ENCODE assay signal across 26 mouse cellular contexts in the genomic region with DNA sequence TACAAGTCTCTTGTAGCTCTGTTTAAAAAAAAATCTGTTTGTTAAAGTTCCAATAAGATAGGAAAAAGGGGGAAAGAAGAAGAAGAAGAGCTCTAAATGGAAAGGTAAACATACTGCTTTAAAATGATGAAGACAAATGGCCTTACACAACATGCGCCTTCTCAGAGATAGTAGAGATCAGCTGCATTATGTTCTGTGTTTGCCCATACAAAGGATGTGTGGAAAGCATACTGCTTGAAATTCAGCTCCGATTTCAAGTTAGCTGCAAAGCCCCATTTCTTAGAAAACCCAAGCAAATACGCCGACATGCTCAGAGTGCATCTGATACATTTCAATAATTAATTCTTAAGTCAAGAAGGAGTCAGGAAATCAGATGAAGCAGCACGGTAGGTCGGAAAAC.
DNase-seq lines count a peak whose midpoint lies in the region; ATAC-seq and TF ChIP-seq lines count a peak whose summit lies in the region.
"Had no signal": no experiment of that assay in that cellular context is flagged by ENCODE, and none has a peak within 500 bp of the region (broad histone marks: within the 10 kb centered on the region; RNA-seq: fewer than 3 reads in every experiment).

No protein-coding gene starts in this region.

- no peak for TF ChIP-seq CTCF in brain, embryonic 14.5 days (IDR thresholded peaks at IDR 0.05; ENCODE audit: borderline replicate concordance, extremely low read depth, insufficient read depth, insufficient read length)
- TF ChIP-seq CTCF in olfactory bulb, adult 2 months (IDR thresholded peaks at IDR 0.05; ENCODE audit: insufficient read depth, low read depth, low read length): no peak

- H3K27me3 ChIP-seq in hindbrain, embryonic 16.5 days (replicated peaks; ENCODE audit: control insufficient read depth, insufficient read depth, low read length): no peaks in the 10 kb centered on the region
- H3K27me3 ChIP-seq in hindbrain, embryonic 13.5 days: no peaks in the 10 kb centered on the region
- H3K27me3 ChIP-seq: CH12.LX; forebrain, embryonic 13.5 days; heart, embryonic 13.5 days; intestine, embryonic 15.5 days; Patski had no signal

- H3K9me3 ChIP-seq in hindbrain, embryonic 16.5 days (ENCODE audit: control insufficient read depth, low read length): no peaks in the 10 kb centered on the region
- no peaks in the 10 kb centered on the region for H3K9me3 ChIP-seq in hindbrain, embryonic 13.5 days
- H3K9me3 ChIP-seq: forebrain, embryonic 10.5 days; forebrain, embryonic 13.5 days; G1E; heart, embryonic 10.5 days; heart, embryonic 13.5 days; intestine, embryonic 15.5 days had no signal

- ATAC-seq in frontal cortex, adult (ENCODE audit: low TSS enrichment): 0 out of 2 replicates have a peak, but pooled peaks have one; percentile 55
- ATAC-seq in hindbrain, embryonic 16.5 days: peak; percentile 63; the same call in 1 of the 2 replicates
- no peak for ATAC-seq in hindbrain, embryonic 13.5 days (ENCODE audit: low FRiP score)
- ATAC-seq: forebrain, embryonic 13.5 days; forebrain, embryonic 16.5 days; intestine, embryonic 15.5 days; Patski had no signal

- H3K4me2 ChIP-seq in hindbrain, embryonic 16.5 days (ENCODE audit: low read length): no peak overlapping the region
- no peak overlapping the region for H3K4me2 ChIP-seq in hindbrain, embryonic 13.5 days
- H3K4me2 ChIP-seq: forebrain, embryonic 13.5 days; heart, embryonic 13.5 days; intestine, embryonic 15.5 days had no signal

- no peak for TF ChIP-seq POLR2A in brain, embryonic 14.5 days (IDR thresholded peaks at IDR 0.05; ENCODE audit: borderline replicate concordance, extremely low read depth, insufficient read depth, insufficient read length, poor library complexity, severe bottlenecking)
- TF ChIP-seq POLR2A in olfactory bulb, adult 2 months (IDR thresholded peaks at IDR 0.05; ENCODE audit: insufficient read depth, low read depth, low read length): no peak

- no peaks in the 10 kb centered on the region for H3K36me3 ChIP-seq in hindbrain, embryonic 16.5 days (ENCODE audit: control insufficient read depth, insufficient read depth, low read length)
- H3K36me3 ChIP-seq in hindbrain, embryonic 13.5 days: no peaks in the 10 kb centered on the region
- H3K36me3 ChIP-seq: forebrain, embryonic 10.5 days; G1E; heart, embryonic 10.5 days; heart, embryonic 13.5 days; intestine, embryonic 15.5 days had no signal

- 49% methylated on average over 6 of the region's 6 CpGs for WGBS in hindbrain, embryonic 16.5 days
- 63% methylated on average over 6 of the region's 6 CpGs for WGBS in hindbrain, embryonic 13.5 days
- WGBS in olfactory bulb, adult 2 months: 64% methylated on average over 6 of the region's 6 CpGs

- DNase-seq in frontal cortex, postnatal 10 days (ENCODE audit: low spot score in 2 of 2): no peak
- peak; percentile 23 for DNase-seq in brain, embryonic 14.5 days (ENCODE audit: low read depth)
- no peak for DNase-seq in heart, postnatal 36 days
- DNase-seq: adrenal gland, postnatal 10 days; adrenal gland, postnatal 36 days; B cell, adult 2 months; cerebellum, adult 11 months; cerebellum, adult 8-10 months; cerebellum, postnatal 14 days; gastrocnemius, postnatal 25 days; heart, adult 18-20 months; heart, postnatal 14 days; kidney, adult 11 months had no signal

- no peak overlapping the region for H3K4me3 ChIP-seq in hindbrain, embryonic 16.5 days (ENCODE audit: low read length)
- H3K4me3 ChIP-seq in hindbrain, embryonic 13.5 days: no peak overlapping the region
- H3K4me3 ChIP-seq in olfactory bulb, adult 2 months (ENCODE audit: insufficient read depth, low read depth, low read length): no peak overlapping the region
- H3K4me3 ChIP-seq: forebrain, embryonic 10.5 days; forebrain, embryonic 13.5 days; heart, embryonic 10.5 days; heart, embryonic 13.5 days; intestine, embryonic 15.5 days had no signal

- no peaks in the 10 kb centered on the region for H3K4me1 ChIP-seq in hindbrain, embryonic 16.5 days (ENCODE audit: control insufficient read depth, insufficient read depth, low read depth, low read length)
- peaks cover 4% of the 10 kb centered on the region; the same call in 1 of the 2 replicates for H3K4me1 ChIP-seq in hindbrain, embryonic 13.5 days (replicated peaks)
- no peaks in the 10 kb centered on the region for H3K4me1 ChIP-seq in olfactory bulb, adult 2 months (ENCODE audit: control insufficient read depth, insufficient read depth, low read length)
- H3K4me1 ChIP-seq: forebrain, embryonic 10.5 days; forebrain, embryonic 13.5 days; heart, embryonic 10.5 days; intestine, embryonic 15.5 days had no signal

- intact Hi-C loops in heart, postnatal 36 days (cut with DNase I): no loop called here

- no peak overlapping the region for H3K9ac ChIP-seq in hindbrain, embryonic 16.5 days (ENCODE audit: low read depth, low read length)
- no peak overlapping the region for H3K9ac ChIP-seq in hindbrain, embryonic 13.5 days
- H3K9ac ChIP-seq: forebrain, embryonic 13.5 days; heart, embryonic 13.5 days; intestine, embryonic 15.5 days had no signal

- no peak overlapping the region; the same call in 1 of the 2 replicates for H3K27ac ChIP-seq in hindbrain, embryonic 16.5 days (ENCODE audit: low read depth, low read length)
- no peak overlapping the region; the same call in 1 of the 2 replicates for H3K27ac ChIP-seq in hindbrain, embryonic 13.5 days
- peak overlapping the region; percentile 73; the same call in 1 of the 2 replicates for H3K27ac ChIP-seq in olfactory bulb, adult 2 months (ENCODE audit: insufficient read depth, low read depth, low read length)
- H3K27ac ChIP-seq: forebrain, embryonic 10.5 days; forebrain, embryonic 13.5 days; heart, embryonic 10.5 days; heart, embryonic 13.5 days; intestine, embryonic 15.5 days had no signal
